Mouse (Mus musculus) limb, embryonic 14.5 days (tissue): ENCODE data around the gene Lmbr1l. TPM values are rescaled to one million over a fixed set of nuclear protein-coding genes. Genes with fewer than 3 reads are reported as not detected.

ENCODE experiments used
- ATAC-seq: fragments of 200-750 bp; cut with Nextera tagmentation; 2 replicates; pipeline ENCODE4 v1.8.0; 2017; ENCODE audit warnings: low read depth, moderate number of reproducible peaks, moderate TSS enrichment; ENCODE audit not compliant: low FRiP score
- DNase-seq: peaks from one replicate; pipeline ENCODE4 v3.0.0-alpha.2; 2015; ENCODE audit warnings: low spot score
- H3K27ac ChIP-seq: fragments of 300-500 bp; sonication (generic); replicated peaks from 2 replicates; pipeline ENCODE4 v1.5.1; 2014; ENCODE audit warnings: low read depth, mild to moderate bottlenecking, low read length, moderate library complexity, mixed read lengths
- H3K27me3 ChIP-seq: fragments of 300-500 bp; sonication (generic); 2 replicates; pipeline ENCODE4 v1.6.1; 2014; ENCODE audit warnings: low read length, mixed read lengths; ENCODE audit not compliant: control insufficient read depth, insufficient read depth
- H3K36me3 ChIP-seq: fragments of 300-500 bp; sonication (generic); 2 replicates; pipeline ENCODE4 v1.6.1; 2014; ENCODE audit warnings: mild to moderate bottlenecking, low read length, moderate library complexity, mixed read lengths; ENCODE audit not compliant: control insufficient read depth, insufficient read depth
- H3K4me1 ChIP-seq: fragments of 300-500 bp; sonication (generic); 2 replicates; pipeline ENCODE4 v1.6.1; 2014; ENCODE audit warnings: antibody characterized with exemption, low read length, mixed read lengths; ENCODE audit not compliant: control insufficient read depth, insufficient read depth
- H3K4me2 ChIP-seq: fragments of 300-500 bp; sonication (generic); replicated peaks from 2 replicates; pipeline ENCODE4 v1.6.1; 2014; ENCODE audit warnings: low read depth, mild to moderate bottlenecking, low read length, moderate library complexity; ENCODE audit not compliant: severe bottlenecking
- H3K4me3 ChIP-seq: fragments of 300-500 bp; sonication (generic); replicated peaks from 2 replicates; pipeline ENCODE4 v1.5.1; 2014; ENCODE audit warnings: low read length
- H3K9ac ChIP-seq: fragments of 300-500 bp; sonication (generic); 2 replicates; pipeline ENCODE4 v1.6.1; 2014; ENCODE audit warnings: mild to moderate bottlenecking, low read depth, low read length, moderate library complexity; ENCODE audit not compliant: severe bottlenecking
- H3K9me3 ChIP-seq: fragments of 300-500 bp; sonication (generic); 2 replicates; pipeline ENCODE4 v1.6.1; 2016; ENCODE audit warnings: low read length; ENCODE audit not compliant: control insufficient read depth
- POLR2A ChIP-seq: fragments of 200-500 bp; IDR thresholded peaks from 2 replicates; pipeline ENCODE4 v1.8.0; 2012; ENCODE audit warnings: inconsistent platforms, mild to moderate bottlenecking, moderate library complexity, borderline replicate concordance; ENCODE audit not compliant: insufficient read depth, insufficient read length; ENCODE audit errors: extremely low read depth
- WGBS: fragments of 180-500 bp; shearing (Covaris S2); extraction: QIAGEN DNeasy Blood & Tissue Kit; methylation state at CpG from one replicate; pipeline ENCODE4 v1.1.7; 2014; 5-methylcytosine and 5-hydroxymethylcytosine counted together
- polyA plus RNA-seq, 2 experiments: library from polyadenylated mRNA; depleted of rRNA in 1 of 2; stranded (reverse) in 1 of 2; unstranded in 1 of 2; fragments of >200 nt; fragmentation: Nextera tagmentation in 1 of 2; extraction: Ambion mirVana in 1 of 2; gene quantifications; 2 replicates each; pipeline versions ENCODE4 v1.2.1 to v1.2.3; 2012 to 2014

The Lmbr1l gene
- polyA plus RNA-seq, 2 experiments: 5.5 to 66.8 TPM

DNA sequence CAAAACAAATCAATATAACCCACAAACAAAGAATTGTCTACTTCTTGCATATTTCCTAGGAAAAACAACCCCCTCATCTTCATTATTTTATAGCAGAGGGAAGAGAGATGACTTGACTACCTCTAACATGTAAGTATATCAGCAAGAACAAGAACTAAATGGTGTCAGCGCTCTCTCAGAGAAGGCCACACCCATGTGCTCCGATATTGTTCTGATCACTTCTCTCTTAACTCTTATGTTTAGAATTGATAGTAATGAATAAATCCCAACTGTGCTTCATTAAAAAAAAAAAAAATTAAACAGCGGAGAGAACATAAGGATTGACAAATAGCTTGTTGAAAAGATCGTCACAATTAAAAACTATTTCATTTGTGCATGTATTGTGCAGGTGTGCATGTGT, 37.3 kb upstream of the Lmbr1l start:
- H3K4me2 ChIP-seq: no peak overlapping the region
- H3K9me3 ChIP-seq: no peaks in the 10 kb centered on the region
- no peak for ATAC-seq
- H3K27me3 ChIP-seq: no peaks in the 10 kb centered on the region
- H3K36me3 ChIP-seq: peaks cover 6% of the 10 kb centered on the region; the same call in 1 of the 2 replicates
- no peak for DNase-seq
- 80% methylated on average over 4 of the region's 4 CpGs for WGBS
- H3K4me3 ChIP-seq: no peak overlapping the region
- TF ChIP-seq POLR2A: no peak
- peaks cover 12% of the 10 kb centered on the region for H3K4me1 ChIP-seq
- no peak overlapping the region for H3K9ac ChIP-seq
- H3K27ac ChIP-seq: no peak overlapping the region

DNA sequence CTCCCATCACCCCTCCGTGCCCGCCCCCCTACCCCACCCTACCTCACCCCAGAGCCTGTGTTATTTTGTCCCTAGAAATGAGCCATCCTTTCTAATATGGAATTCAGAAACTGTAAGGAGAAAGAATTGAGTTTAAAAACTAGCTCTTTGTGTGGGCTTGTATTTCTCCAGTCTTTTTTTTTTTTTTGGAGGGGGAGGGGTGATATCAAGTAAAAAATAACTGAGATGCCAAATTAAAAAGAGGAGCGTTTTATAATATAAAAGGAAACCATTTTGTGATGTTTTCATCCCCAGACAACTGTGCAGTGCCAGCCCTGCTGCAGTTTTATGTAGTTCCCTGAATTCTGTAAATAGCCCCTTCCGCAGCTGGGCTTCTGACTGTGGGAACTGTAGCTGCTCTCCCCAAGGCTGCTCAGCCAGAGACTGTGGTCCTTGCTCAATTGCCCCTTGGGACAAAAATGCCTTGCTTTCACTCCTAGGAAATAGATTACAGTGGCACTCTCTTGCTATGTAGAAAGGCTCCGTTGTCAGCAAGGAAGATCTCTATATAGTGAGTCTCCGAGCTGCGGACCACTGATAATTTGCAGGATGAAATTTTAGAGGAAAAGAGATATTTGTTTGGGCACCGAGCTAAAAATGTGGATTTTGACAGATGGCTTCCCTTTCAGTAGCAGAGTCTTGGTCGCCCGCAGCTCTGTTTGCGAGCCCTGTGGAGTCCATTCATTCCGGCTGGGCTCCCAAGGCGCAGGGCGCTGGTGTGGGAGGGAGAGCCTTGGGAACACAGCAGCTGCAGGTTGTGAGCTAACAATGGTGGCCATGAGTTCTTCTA, 36.6 kb upstream of the Lmbr1l start:
- H3K36me3 ChIP-seq: peaks cover 7% of the 10 kb centered on the region
- no peaks in the 10 kb centered on the region for H3K27me3 ChIP-seq
- H3K4me3 ChIP-seq: 0 out of 2 replicates have a peak overlapping the region, but pooled peaks have one; percentile 72
- peak overlapping the region; percentile 63 for H3K27ac ChIP-seq
- WGBS: 21% methylated on average over 14 of the region's 14 CpGs
- H3K4me1 ChIP-seq: peaks cover 12% of the 10 kb centered on the region
- peak overlapping the region; percentile 40 for H3K9ac ChIP-seq
- no peak for TF ChIP-seq POLR2A
- ATAC-seq (no peak), DNase-seq (peak; percentile 17)
- peak overlapping the region; percentile 72 for H3K4me2 ChIP-seq
- no peaks in the 10 kb centered on the region for H3K9me3 ChIP-seq

DNA sequence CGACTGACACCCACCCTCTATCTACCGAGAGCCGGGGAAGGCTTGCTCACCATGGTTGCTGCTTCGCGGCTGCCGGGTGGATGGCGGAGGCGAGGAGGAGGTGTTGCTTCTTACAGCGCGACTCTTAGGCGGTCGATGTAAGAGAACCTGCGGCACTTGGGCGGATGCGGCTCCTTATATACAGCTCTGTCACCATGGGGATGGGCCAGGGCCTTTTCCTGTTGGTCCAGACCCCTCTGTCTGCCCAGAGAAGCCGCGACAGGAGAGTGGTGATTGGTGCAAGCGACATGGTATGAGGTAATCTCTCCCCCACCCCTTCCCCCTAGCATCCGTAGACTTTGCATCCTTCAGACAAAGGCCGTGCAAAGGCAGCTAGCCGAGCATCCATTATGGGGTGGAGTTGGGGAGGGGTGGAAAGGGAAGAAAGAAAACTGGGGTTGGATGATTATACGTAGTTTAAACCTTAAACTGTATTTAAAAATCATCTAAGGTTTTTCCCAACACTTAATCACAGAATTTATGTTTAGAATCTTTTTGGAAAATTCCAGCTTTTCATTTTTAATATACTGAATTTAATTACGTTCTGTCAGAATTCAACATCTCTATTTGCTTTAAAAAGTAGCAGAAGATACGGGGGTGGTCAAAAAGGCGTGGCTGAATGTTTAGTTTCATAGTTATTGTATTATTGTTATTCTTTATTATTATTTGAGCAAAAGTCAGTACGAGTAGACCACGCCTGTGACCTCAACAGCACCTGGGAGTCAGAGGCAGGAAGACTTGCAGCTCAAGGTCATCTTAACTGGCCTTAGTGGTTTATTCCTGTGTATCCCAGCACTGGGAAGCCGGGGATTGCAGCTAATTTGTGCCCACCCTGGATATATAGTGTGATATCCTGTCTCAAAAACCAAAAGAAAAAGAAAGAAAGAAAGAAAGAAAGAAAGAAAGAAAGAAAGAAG, 35.6 kb upstream of the Lmbr1l start, which contains the start of the genes Gm49450 and Tuba1a:
Gm49450 (minus strand) TSS at position 151 of the 956 bp plus-strand sequence.
Tuba1a (minus strand) TSS at position 303 of the 956 bp plus-strand sequence.
- ATAC-seq (peak; percentile 97), DNase-seq (peak; percentile 98)
- Histone ChIP-seq H3K9ac (peak within 1 kb of the TSS; percentile 91), H3K36me3 (peaks cover 15% of the 10 kb centered on the region), H3K27ac (peak within 1 kb of the TSS; percentile 96), H3K4me3 (peak within 1 kb of the TSS; percentile 72), H3K4me2 (peak within 1 kb of the TSS; percentile 72), H3K27me3 (no peaks in the 10 kb centered on the region), H3K9me3 (no peaks in the 10 kb centered on the region), H3K4me1 (peaks cover 12% of the 10 kb centered on the region)
- WGBS: 4% methylated on average over 28 of the region's 28 CpGs
- peak; percentile 99 for TF ChIP-seq POLR2A

DNA sequence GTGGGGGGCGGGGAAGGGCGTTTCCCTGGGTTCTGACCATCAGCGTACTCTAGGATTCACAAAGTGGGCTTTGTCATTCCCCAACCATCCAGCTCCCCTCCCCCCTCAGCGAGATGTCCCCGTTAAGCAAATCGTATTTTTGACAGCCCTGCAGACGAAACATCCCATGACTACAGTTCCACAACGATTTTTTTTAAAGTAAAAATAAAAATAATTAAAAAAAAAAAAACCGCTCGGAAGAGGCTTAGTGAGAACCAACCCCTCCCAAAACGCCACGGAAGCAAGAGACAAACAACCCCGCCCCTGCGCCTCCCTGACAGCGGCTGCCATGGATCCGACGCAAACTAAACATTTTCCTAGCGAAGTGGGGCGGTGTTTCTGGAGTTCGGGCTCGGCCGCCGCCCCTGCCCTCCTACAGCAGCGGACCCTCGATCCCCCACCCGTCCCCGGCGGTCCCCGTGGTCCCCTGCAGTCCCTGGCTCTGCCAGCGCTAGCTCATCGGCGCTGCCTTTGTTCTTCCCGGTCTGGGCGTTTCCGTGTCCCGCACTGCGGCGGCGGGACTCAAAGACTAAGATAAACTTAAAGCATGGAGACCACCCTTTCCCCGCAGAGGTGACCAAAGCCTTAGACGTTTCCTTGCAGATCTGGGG, 34.8 kb upstream of the Lmbr1l start:
- H3K27me3 ChIP-seq: no peaks in the 10 kb centered on the region
- ATAC-seq (peak; percentile 79), DNase-seq (peak; percentile 80)
- H3K4me1 ChIP-seq: peaks cover 12% of the 10 kb centered on the region
- peak overlapping the region; percentile 72 for H3K4me3 ChIP-seq
- no peaks in the 10 kb centered on the region for H3K9me3 ChIP-seq
- peak overlapping the region; percentile 91 for H3K9ac ChIP-seq
- peak overlapping the region; percentile 96 for H3K27ac ChIP-seq
- peak overlapping the region; percentile 72 for H3K4me2 ChIP-seq
- TF ChIP-seq POLR2A: no peak
- WGBS: 0% methylated on average over 34 of the region's 41 CpGs
- peaks cover 15% of the 10 kb centered on the region for H3K36me3 ChIP-seq
